Mouse (Mus musculus): ENCODE results near the gene Cuedc2. TPM values are rescaled to one million over a fixed set of nuclear protein-coding genes. Genes with fewer than 3 reads are reported as not detected.

The Cuedc2 gene
- polyA plus RNA-seq, 1 experiment from 2014 or later: 167 TPM

- Histone ChIP-seq H3K9ac (no peak overlapping the region), H3K27me3 (peaks cover 22% of the 10 kb centered on the region), H3K4me3 (replicated peaks) (peak overlapping the region; percentile 47), H3K9me3 (replicated peaks) (no peaks in the 10 kb centered on the region), H3K4me1 (peaks cover 15% of the 10 kb centered on the region), H3K4me2 (replicated peaks) (peak overlapping the region; percentile 83), H3K27ac (replicated peaks) (peak overlapping the region; percentile 44), H3K36me3 (no peaks in the 10 kb centered on the region)
- 19% methylated on average over 25 of the region's 25 CpGs for WGBS
- ATAC-seq (ENCODE audit: insufficient number of reproducible peaks, low FRiP score, low TSS enrichment, low read depth): no peak
These were observed 19.1 kb upstream of the Cuedc2 start for GRCm38 (mm10) chr19:46357344-46358280.

- no peaks in the 10 kb centered on the region for H3K36me3 ChIP-seq
- no peak overlapping the region for H3K9ac ChIP-seq
- under 1% methylated on average over 29 of the region's 29 CpGs for WGBS
- peak overlapping the region; percentile 47 for H3K4me3 ChIP-seq (replicated peaks)
- peak; percentile 73; the same call in 1 of the 2 replicates for ATAC-seq (ENCODE audit: insufficient number of reproducible peaks, low FRiP score, low TSS enrichment, low read depth)
- peak overlapping the region; percentile 83 for H3K4me2 ChIP-seq (replicated peaks)
- H3K9me3 ChIP-seq (replicated peaks): no peaks in the 10 kb centered on the region
- H3K4me1 ChIP-seq: peaks cover 15% of the 10 kb centered on the region
- H3K27ac ChIP-seq (replicated peaks): no peak overlapping the region
- peaks cover 22% of the 10 kb centered on the region for H3K27me3 ChIP-seq
These were observed 18.2 kb upstream of the Cuedc2 start for GRCm38 (mm10) chr19:46356701-46357138.

GRCm38 (mm10) chr19:46350168-46350932 lies 11.8 kb upstream of the Cuedc2 start, which contains the start of gene 2310034G01Rik:
Gene 2310034G01Rik (minus strand): TSS chr19:46350302.
- peak within 1 kb of the TSS; percentile 53 for H3K9ac ChIP-seq
- no peaks in the 10 kb centered on the region for H3K9me3 ChIP-seq (replicated peaks)
- H3K4me2 ChIP-seq (replicated peaks): peak within 1 kb of the TSS; percentile 87
- H3K36me3 ChIP-seq: no peaks in the 10 kb centered on the region
- no peaks in the 10 kb centered on the region for H3K27me3 ChIP-seq
- no peak for ATAC-seq (ENCODE audit: insufficient number of reproducible peaks, low FRiP score, low TSS enrichment, low read depth)
- H3K4me1 ChIP-seq: peaks cover 19% of the 10 kb centered on the region
- peak within 1 kb of the TSS; percentile 74 for H3K4me3 ChIP-seq (replicated peaks)
- H3K27ac ChIP-seq (replicated peaks): peak within 1 kb of the TSS; percentile 87
- 47% methylated on average over 10 of the region's 10 CpGs for WGBS

GRCm38 (mm10) chr19:46349550-46349949 lies 11.0 kb upstream of the Cuedc2 start:
- Histone ChIP-seq H3K9me3 (replicated peaks) (no peaks in the 10 kb centered on the region), H3K27ac (replicated peaks) (peak overlapping the region; percentile 87; the same call in 1 of the 2 replicates), H3K9ac (peak overlapping the region; percentile 53), H3K27me3 (no peaks in the 10 kb centered on the region), H3K36me3 (no peaks in the 10 kb centered on the region), H3K4me3 (replicated peaks) (peak overlapping the region; percentile 74), H3K4me1 (peaks cover 19% of the 10 kb centered on the region), H3K4me2 (replicated peaks) (peak overlapping the region; percentile 87)
- 0 out of 2 replicates have a peak, but pooled peaks have one; percentile 9 for ATAC-seq (ENCODE audit: insufficient number of reproducible peaks, low FRiP score, low TSS enrichment, low read depth)
- 21% methylated on average over 6 of the region's 6 CpGs for WGBS

- under 1% methylated on average over 78 of the region's 78 CpGs for WGBS
- ATAC-seq (ENCODE audit: insufficient number of reproducible peaks, low FRiP score, low TSS enrichment, low read depth): peak; percentile 88
These were observed 10.4 kb upstream of the Cuedc2 start for GRCm38 (mm10) chr19:46348761-46349458.

GRCm38 (mm10) chr19:46347936-46348668 lies 9.6 kb upstream of the Cuedc2 start:
- WGBS: 30% methylated on average over 14 of the region's 14 CpGs
- no peaks in the 10 kb centered on the region for H3K36me3 ChIP-seq
- peak overlapping the region; percentile 87 for H3K4me2 ChIP-seq (replicated peaks)
- no peak for ATAC-seq (ENCODE audit: insufficient number of reproducible peaks, low FRiP score, low TSS enrichment, low read depth)
- peak overlapping the region; percentile 87 for H3K27ac ChIP-seq (replicated peaks)
- peak overlapping the region; percentile 53 for H3K9ac ChIP-seq
- H3K4me1 ChIP-seq: peaks cover 19% of the 10 kb centered on the region
- H3K4me3 ChIP-seq (replicated peaks): peak overlapping the region; percentile 74
- H3K9me3 ChIP-seq (replicated peaks): no peaks in the 10 kb centered on the region
- H3K27me3 ChIP-seq: peaks cover 6% of the 10 kb centered on the region; the same call in 1 of the 2 replicates

More at GRCm38 (mm10) chr19:46348761-46349458, 10.4 kb upstream of the Cuedc2 start:
- H3K4me2 ChIP-seq (replicated peaks): peak overlapping the region; percentile 87
- H3K4me1 ChIP-seq: peaks cover 19% of the 10 kb centered on the region
- H3K4me3 ChIP-seq (replicated peaks): peak overlapping the region; percentile 74
- no peaks in the 10 kb centered on the region for H3K36me3 ChIP-seq
- 0 out of 2 replicates have a peak, but pooled peaks cover 3% of the 10 kb centered on the region for H3K27me3 ChIP-seq
- peak overlapping the region; percentile 87 for H3K27ac ChIP-seq (replicated peaks)
- H3K9ac ChIP-seq: peak overlapping the region; percentile 53
- no peaks in the 10 kb centered on the region for H3K9me3 ChIP-seq (replicated peaks)

- H3K27me3 ChIP-seq: peaks cover 6% of the 10 kb centered on the region; the same call in 1 of the 2 replicates
- no peak overlapping the region for H3K4me3 ChIP-seq (replicated peaks)
- H3K36me3 ChIP-seq: no peaks in the 10 kb centered on the region
- no peak overlapping the region for H3K4me2 ChIP-seq (replicated peaks)
- no peak overlapping the region for H3K27ac ChIP-seq (replicated peaks)
- H3K9ac ChIP-seq: no peak overlapping the region
- WGBS: 93% methylated on average over 1 of the region's 1 CpGs
- H3K9me3 ChIP-seq (replicated peaks): no peaks in the 10 kb centered on the region
- H3K4me1 ChIP-seq: peaks cover 19% of the 10 kb centered on the region
- no peak for ATAC-seq (ENCODE audit: insufficient number of reproducible peaks, low FRiP score, low TSS enrichment, low read depth)
These were observed 8.6 kb upstream of the Cuedc2 start for GRCm38 (mm10) chr19:46347146-46347545.

- H3K27ac ChIP-seq (replicated peaks): no peak overlapping the region
- WGBS: 19% methylated on average over 7 of the region's 7 CpGs
These were observed 6.4 kb upstream of the Cuedc2 start for GRCm38 (mm10) chr19:46344710-46345419.

GRCm38 (mm10) chr19:46339287-46339971 lies 927 bp upstream of the Cuedc2 start:
- Histone ChIP-seq H3K27ac (replicated peaks) (peak overlapping the region; percentile 40; the same call in 1 of the 2 replicates), H3K27me3 (peaks cover 6% of the 10 kb centered on the region; the same call in 1 of the 2 replicates), H3K4me3 (replicated peaks) (no peak overlapping the region), H3K9ac (no peak overlapping the region), H3K4me1 (peaks cover 15% of the 10 kb centered on the region), H3K4me2 (replicated peaks) (peak overlapping the region; percentile 74; the same call in 1 of the 2 replicates), H3K36me3 (no peaks in the 10 kb centered on the region), H3K9me3 (replicated peaks) (no peaks in the 10 kb centered on the region)
- ATAC-seq (ENCODE audit: insufficient number of reproducible peaks, low FRiP score, low TSS enrichment, low read depth): 0 out of 2 replicates have a peak, but pooled peaks have one; percentile 11
- WGBS: 71% methylated on average over 7 of the region's 7 CpGs

More at GRCm38 (mm10) chr19:46344710-46345419, 6.4 kb upstream of the Cuedc2 start:
- ATAC-seq (ENCODE audit: insufficient number of reproducible peaks, low FRiP score, low TSS enrichment, low read depth): no peak
- no peak overlapping the region for H3K9ac ChIP-seq
- no peaks in the 10 kb centered on the region for H3K9me3 ChIP-seq (replicated peaks)
- H3K27me3 ChIP-seq: peaks cover 6% of the 10 kb centered on the region; the same call in 1 of the 2 replicates
- H3K4me1 ChIP-seq: peaks cover 13% of the 10 kb centered on the region
- no peak overlapping the region for H3K4me2 ChIP-seq (replicated peaks)
- no peak overlapping the region for H3K4me3 ChIP-seq (replicated peaks)
- no peaks in the 10 kb centered on the region for H3K36me3 ChIP-seq

Measured in embryonic facial prominence, embryonic 15.5 days (tissue).